Mouse (Mus musculus): ENCODE data around the gene Dmpk.

- TF ChIP-seq USF2 (conservative IDR thresholded peaks at IDR 0.05; ENCODE audit: low read depth, low read length) (no peak), RCOR1 (conservative IDR thresholded peaks at IDR 0.05; ENCODE audit: low read depth, low read length) (no peak), NELFE (IDR thresholded peaks at IDR 0.05; ENCODE audit: low read depth, low read length) (no peak), POLR2A (IDR thresholded peaks at IDR 0.05; ENCODE audit: low read depth, low read length) (no peak)
Measured at GRCm38 (mm10) chr7:19049252-19049651, 34.4 kb upstream of the Dmpk start.

Data from CH12.LX (cell line).